Mouse (Mus musculus) adrenal gland, adult 8-10 months (tissue): ENCODE data around the gene Ccdc146. TPM values are rescaled to one million over a fixed set of nuclear protein-coding genes. Genes with fewer than 3 reads are reported as not detected.

Experiments
- DNase-seq: peaks from one replicate; pipeline ENCODE4 v3.0.0; 2022
- total RNA-seq, 4 experiments: library from RNA; stranded (reverse); gene quantifications; 2 replicates each; pipeline ENCODE4 v1.2.4; 2022

Ccdc146 gene
- under 1 TPM in 3 of 4 experiments, not detected in 1; 0.12 to 0.37 (median 0.28) TPM for total RNA-seq

DNA sequence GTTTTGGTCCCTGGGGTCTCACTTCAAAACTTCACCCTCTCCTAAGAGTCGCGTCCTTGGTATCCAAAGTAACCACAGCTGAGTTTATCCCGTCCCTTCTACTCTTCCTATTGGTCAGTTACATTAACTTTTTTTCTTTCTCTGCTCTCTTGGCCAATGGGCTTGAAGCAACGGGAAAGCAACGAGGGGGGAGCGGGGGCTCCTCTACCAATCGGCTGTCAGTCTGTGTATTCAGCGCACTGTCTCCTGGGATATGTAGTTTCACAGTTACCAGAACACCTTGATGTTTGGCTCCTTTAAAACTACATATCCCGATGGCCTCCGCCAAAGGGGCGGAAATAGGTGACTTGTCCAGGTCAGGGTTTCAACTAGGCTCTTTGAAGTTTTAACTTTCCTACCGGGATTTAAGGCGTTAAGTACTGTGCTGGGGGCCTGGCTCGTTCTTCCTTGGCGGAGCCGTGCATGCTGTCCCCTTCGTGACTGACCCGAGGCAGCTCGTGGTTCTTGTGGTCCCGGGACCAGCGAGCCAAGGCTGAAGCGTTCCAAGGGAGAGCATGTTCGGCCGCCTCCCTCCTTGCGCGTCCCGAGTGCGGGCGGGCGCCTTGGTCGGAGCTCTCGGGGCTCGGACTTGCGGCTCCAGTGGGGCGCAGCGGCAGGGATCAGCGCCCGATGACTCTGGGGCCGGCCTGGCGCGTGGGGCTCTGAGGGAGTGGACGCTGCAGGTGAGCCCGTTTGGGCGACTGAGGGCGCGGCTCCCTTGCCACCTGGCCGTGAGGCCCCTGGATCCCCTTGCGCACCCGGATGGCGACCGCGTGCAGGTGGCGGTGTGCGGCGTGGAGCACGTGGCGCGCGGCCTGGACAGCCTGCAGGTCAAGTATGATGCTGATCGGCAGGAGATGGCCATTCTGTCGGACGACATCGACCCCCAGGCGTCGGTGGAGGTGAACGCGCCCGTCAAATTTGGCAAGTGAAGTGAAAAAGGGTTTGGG lies at the start of gene Ccdc146, which contains the start of gene Fam185a:
Gene Ccdc146 (minus strand): TSS at position 64 of the 989 bp plus-strand sequence.
Gene Fam185a (plus strand): TSS at position 345 of the 989 bp plus-strand sequence.
- peak; percentile 96 for DNase-seq

- no peak for DNase-seq
Measured at GRCm38 (mm10) chr5:21468100-21468499, 43.6 kb upstream of the Ccdc146 start.

DNA sequence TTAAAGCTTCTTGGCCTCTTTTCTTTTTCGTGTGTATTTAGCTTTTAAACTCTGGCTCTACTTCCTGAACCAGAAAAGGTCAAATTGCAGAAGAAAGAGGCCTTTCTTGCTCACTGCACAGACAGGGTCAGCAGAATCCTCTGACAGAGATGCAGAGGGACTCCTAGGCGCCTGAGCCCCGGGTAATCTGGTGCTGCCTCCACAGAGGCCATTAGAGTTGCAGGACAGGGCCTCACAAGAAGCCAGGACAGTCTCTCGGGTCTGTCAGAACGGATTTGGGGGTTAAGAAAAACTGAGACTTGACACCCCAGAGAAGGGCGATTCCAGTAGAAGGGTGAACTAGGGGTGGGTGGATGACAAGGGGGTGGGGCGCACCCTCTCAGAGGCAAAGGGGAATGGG lies 42.9 kb upstream of the Ccdc146 start:
- DNase-seq, result no peak

DNA sequence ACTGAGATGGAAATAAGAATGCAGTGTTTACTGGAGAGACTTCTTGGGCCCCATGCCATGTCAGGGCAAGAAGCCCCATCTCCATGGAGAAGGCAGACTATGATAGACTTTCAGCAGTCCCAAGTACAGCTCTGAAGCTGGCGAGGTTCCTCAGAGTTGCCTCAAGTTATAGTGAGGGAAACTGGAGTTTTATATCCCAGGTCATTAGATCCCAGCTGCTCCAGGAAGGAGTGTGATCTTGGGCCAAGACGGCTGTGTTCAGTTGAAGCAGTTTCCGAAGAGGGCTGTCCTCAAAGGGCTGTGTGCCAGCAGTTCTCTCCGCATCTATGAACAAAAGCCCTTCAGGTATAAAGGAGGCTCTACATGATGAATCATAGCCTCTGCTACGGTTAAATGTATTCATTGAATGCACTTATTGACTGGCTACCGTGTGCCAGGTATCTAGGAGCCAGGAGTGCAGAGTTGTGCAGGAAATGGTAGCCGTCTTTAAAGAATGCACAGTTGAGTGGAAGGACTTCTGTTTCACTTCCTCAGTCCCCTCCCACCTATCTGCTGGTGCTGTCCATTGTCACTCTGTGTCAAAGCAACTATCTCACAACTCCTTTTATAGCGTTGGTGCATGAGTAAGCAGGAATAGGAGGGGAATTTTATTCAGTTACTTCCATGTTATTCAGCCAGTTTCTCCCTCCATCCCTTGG lies 16.5 kb upstream of the Ccdc146 start:
- DNase-seq, result no peak

- no peak for DNase-seq
Measured at GRCm38 (mm10) chr5:21439446-21440110, 15.1 kb upstream of the Ccdc146 start.

GRCm38 (mm10) chr5:21438428-21438827 lies 14.0 kb upstream of the Ccdc146 start:
- no peak for DNase-seq

GRCm38 (mm10) chr5:21436471-21436975 lies 12.0 kb upstream of the Ccdc146 start:
- no peak for DNase-seq

DNA sequence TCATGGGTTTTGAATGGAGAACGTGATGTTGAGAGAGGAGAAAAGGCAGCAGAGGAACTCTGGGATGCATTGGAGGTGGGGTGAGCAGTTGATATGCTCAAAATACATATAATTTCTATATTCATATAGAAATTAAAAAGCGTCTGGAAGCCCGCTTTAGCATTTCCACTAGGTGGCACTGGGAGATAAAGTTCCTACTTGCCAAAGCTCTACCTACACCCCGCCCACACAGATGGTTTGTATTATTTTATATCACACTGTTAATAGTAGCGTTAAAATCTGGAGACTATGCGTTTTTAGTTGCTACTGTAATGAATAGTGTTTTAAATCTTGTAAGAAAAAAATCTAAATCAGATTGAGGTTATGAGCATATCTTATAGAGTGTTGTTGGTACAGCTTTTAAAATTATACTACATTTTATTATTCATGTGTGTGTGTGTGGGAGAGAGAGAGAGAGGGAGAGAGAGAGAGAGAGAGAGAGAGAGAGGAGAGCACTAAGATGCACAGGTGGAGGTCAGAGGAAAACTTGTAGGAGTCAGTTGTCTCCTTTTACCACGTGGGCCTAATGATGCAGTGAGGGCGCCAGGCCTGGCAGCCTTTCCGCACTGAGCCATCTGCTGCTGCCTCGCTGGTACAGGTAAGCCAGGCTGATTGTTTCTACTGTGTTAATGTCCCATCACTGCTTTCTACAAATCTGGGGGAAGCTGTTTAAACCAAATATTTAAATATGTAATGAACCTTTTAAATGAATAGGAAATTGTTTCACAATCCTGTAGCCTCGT lies 9.9 kb upstream of the Ccdc146 start:
- no peak for DNase-seq

GRCm38 (mm10) chr5:21426666-21427065 lies 2.2 kb upstream of the Ccdc146 start:
- no peak for DNase-seq

- no peak for DNase-seq
Measured at GRCm38 (mm10) chr5:21420609-21421008, 3.9 kb downstream of the Ccdc146 start.

DNA sequence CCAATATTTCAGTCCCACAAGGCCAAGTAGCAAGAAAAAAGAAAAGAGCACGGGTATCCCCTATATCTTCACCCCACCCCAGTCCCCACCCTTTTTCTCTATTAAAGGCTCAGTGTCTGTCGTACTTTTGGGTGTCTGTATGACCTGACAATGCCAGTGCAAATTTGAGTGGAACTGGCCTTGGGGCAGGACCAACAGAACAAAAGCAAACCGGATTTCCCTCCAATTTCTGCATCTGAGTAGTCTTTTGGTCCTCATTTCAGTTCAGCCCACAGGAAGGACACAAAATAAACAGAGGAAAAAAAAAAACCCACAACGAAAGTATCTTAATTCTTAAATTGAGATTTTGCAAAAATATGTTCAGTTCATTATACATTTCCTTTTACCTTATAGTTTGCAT lies 5.9 kb downstream of the Ccdc146 start:
- no peak for DNase-seq

GRCm38 (mm10) chr5:21414116-21414820 lies 10.2 kb downstream of the Ccdc146 start:
- no peak for DNase-seq

- no peak for DNase-seq
Measured at GRCm38 (mm10) chr5:21413322-21413721, 11.2 kb downstream of the Ccdc146 start.

GRCm38 (mm10) chr5:21412056-21412455 lies 12.4 kb downstream of the Ccdc146 start:
- no peak for DNase-seq

- no peak for DNase-seq
Measured at GRCm38 (mm10) chr5:21411261-21411666, 13.2 kb downstream of the Ccdc146 start.

DNA sequence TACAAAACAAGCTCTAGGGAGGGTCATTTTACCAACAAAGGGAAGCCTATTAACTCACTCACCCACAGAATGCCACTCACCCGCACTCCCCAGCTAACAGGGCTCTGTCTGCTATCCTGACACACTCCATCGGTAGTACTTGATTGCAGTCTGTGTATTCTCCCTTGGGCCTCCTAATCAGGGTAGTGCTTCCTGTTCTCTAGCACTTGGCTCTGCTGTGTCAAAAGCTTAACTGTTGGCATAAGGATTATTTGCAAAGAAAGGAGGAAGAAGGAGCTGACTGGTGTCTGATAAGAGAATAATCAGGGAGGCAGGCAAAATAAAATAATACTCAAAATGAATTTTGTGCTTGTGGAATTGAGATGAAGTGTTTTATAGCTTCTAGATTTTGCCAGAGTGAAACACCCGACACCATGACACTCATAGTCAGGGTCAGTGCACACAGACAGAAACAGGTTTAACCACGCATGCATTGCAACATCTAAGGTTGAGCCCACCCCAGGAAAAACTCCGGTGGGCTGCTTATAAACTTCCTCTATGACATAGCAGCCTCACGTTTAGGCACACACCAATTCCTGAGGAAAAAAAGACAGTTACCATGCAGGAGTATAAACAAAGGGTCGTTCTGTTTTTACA lies 29.2 kb downstream of the Ccdc146 start:
- DNase-seq, result no peak

- DNase-seq, result no peak
Measured at GRCm38 (mm10) chr5:21394562-21394961, 29.9 kb downstream of the Ccdc146 start.

DNA sequence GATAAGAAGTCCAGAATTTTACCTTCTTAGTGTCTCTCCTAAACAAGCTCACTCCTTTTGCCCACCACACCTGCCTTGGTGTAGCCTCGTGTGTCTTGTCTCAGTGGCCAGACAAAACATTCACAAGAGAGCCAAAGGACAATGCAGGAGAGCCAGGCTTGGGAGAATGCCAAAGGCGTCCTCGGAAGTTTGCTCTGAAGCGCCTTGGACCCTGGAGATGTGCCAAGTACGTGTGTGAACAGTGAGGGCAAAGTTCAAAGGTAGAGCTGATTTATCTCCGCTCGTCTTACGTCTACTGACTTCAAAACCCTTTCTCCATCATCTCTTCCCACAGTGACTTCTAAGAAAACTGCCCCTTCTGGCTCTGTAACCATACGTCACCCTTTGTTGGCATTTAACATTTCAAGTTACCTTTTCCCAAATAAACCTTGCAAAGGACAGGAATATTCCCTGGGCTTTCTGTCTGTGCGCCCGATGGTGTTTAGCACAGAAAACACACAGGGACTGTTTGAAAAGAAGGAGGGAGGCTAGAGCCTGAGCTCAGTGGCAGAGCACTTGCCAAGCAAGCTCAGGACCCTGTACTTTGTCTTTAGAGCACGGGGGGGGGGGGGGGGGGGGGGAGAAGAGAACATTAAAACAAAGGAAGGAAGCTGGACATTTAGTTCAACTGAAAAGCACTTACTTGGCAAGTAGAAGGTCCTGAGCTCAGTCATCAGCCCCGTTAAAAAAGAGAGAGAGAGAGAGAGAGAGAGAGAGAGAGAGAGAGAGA lies 32.7 kb downstream of the Ccdc146 start:
- DNase-seq, result peak; percentile 17

GRCm38 (mm10) chr5:21388855-21389254 lies 35.6 kb downstream of the Ccdc146 start:
- no peak for DNase-seq

- no peak for DNase-seq
Measured at GRCm38 (mm10) chr5:21387340-21387739, 37.1 kb downstream of the Ccdc146 start.
